Mouse (Mus musculus): ENCODE data around the gene Trp53. TPM values are rescaled to one million over a fixed set of nuclear protein-coding genes. Genes with fewer than 3 reads are reported as not detected.

Trp53 gene
- total and polyA plus RNA-seq, 3 experiments, result 57.4 to 228 (median 175) TPM

- no peak for DNase-seq (ENCODE audit: low spot score)
- peaks cover 7% of the 10 kb centered on the region for H3K27me3 ChIP-seq (ENCODE audit: insufficient read depth, low read length)
- ATAC-seq (ENCODE audit: extremely low read depth, insufficient number of reproducible peaks, low FRiP score, poor library complexity, severe bottlenecking), result no peak
- H3K4me3 ChIP-seq (ENCODE audit: low read depth, low read length), result no peak overlapping the region
- TF ChIP-seq POLR2AphosphoS5 (IDR thresholded peaks at IDR 0.05; ENCODE audit: insufficient replicate concordance, low read depth, low read length) (no peak), GATA2 (IDR thresholded peaks at IDR 0.05; ENCODE audit: borderline replicate concordance, low read depth, low read length) (no peak), CTCF (IDR thresholded peaks at IDR 0.05; ENCODE audit: low read depth, low read length) (no peak), GATA1 (IDR thresholded peaks at IDR 0.05; ENCODE audit: borderline replicate concordance, low read length) (no peak), TAL1 (conservative IDR thresholded peaks at IDR 0.05; ENCODE audit: low read depth, low read length) (no peak)
- peaks cover 21% of the 10 kb centered on the region for H3K4me1 ChIP-seq (ENCODE audit: insufficient read depth, low read depth, low read length)
- peaks cover 69% of the 10 kb centered on the region for H3K36me3 ChIP-seq (replicated peaks)
- H3K9me3 ChIP-seq (replicated peaks), result no peaks in the 10 kb centered on the region
These were observed 19.0 kb upstream of the Trp53 start for GRCm38 (mm10) chr11:69560896-69561854.

- DNase-seq (ENCODE audit: low spot score), result no peak
- Histone ChIP-seq H3K4me1 (ENCODE audit: insufficient read depth, low read depth, low read length) (peaks cover 23% of the 10 kb centered on the region), H3K27me3 (ENCODE audit: insufficient read depth, low read length) (no peaks in the 10 kb centered on the region), H3K36me3 (replicated peaks) (peaks cover 91% of the 10 kb centered on the region), H3K9me3 (replicated peaks) (no peaks in the 10 kb centered on the region), H3K4me3 (ENCODE audit: low read depth, low read length) (no peak overlapping the region)
- no peak for ATAC-seq (ENCODE audit: extremely low read depth, insufficient number of reproducible peaks, low FRiP score, poor library complexity, severe bottlenecking)
- TF ChIP-seq CTCF (IDR thresholded peaks at IDR 0.05; ENCODE audit: low read depth, low read length) (no peak), TAL1 (conservative IDR thresholded peaks at IDR 0.05; ENCODE audit: low read depth, low read length) (no peak), POLR2AphosphoS5 (IDR thresholded peaks at IDR 0.05; ENCODE audit: insufficient replicate concordance, low read depth, low read length) (no peak), GATA1 (IDR thresholded peaks at IDR 0.05; ENCODE audit: borderline replicate concordance, low read length) (no peak), GATA2 (IDR thresholded peaks at IDR 0.05; ENCODE audit: borderline replicate concordance, low read depth, low read length) (no peak)
These were observed 16.8 kb upstream of the Trp53 start for GRCm38 (mm10) chr11:69563373-69563772.

GRCm38 (mm10) chr11:69564391-69564790 is 15.8 kb upstream of the Trp53 start:
- Histone ChIP-seq H3K9me3 (replicated peaks) (no peaks in the 10 kb centered on the region), H3K4me3 (ENCODE audit: low read depth, low read length) (no peak overlapping the region), H3K27me3 (ENCODE audit: insufficient read depth, low read length) (no peaks in the 10 kb centered on the region), H3K36me3 (replicated peaks) (peaks cover 97% of the 10 kb centered on the region), H3K4me1 (ENCODE audit: insufficient read depth, low read depth, low read length) (peaks cover 18% of the 10 kb centered on the region)
- TF ChIP-seq GATA1 (IDR thresholded peaks at IDR 0.05; ENCODE audit: borderline replicate concordance, low read length) (no peak), GATA2 (IDR thresholded peaks at IDR 0.05; ENCODE audit: borderline replicate concordance, low read depth, low read length) (no peak), POLR2AphosphoS5 (IDR thresholded peaks at IDR 0.05; ENCODE audit: insufficient replicate concordance, low read depth, low read length) (no peak), CTCF (IDR thresholded peaks at IDR 0.05; ENCODE audit: low read depth, low read length) (no peak), TAL1 (conservative IDR thresholded peaks at IDR 0.05; ENCODE audit: low read depth, low read length) (no peak)
- DNase-seq (ENCODE audit: low spot score) (no peak), ATAC-seq (ENCODE audit: extremely low read depth, insufficient number of reproducible peaks, low FRiP score, poor library complexity, severe bottlenecking) (no peak)

- H3K27me3 ChIP-seq (ENCODE audit: insufficient read depth, low read length), result no peaks in the 10 kb centered on the region
- DNase-seq (ENCODE audit: low spot score), result no peak
These were observed 15.0 kb upstream of the Trp53 start for GRCm38 (mm10) chr11:69565131-69565530.

GRCm38 (mm10) chr11:69575220-69575619 is 4.9 kb upstream of the Trp53 start:
- TF ChIP-seq CTCF (IDR thresholded peaks at IDR 0.05; ENCODE audit: low read depth, low read length), result peak; percentile 55
- TF ChIP-seq GATA1 (IDR thresholded peaks at IDR 0.05; ENCODE audit: borderline replicate concordance, low read length), result no peak
- Histone ChIP-seq H3K36me3 (replicated peaks) (peaks cover 77% of the 10 kb centered on the region), H3K4me3 (ENCODE audit: low read depth, low read length) (no peak overlapping the region; the same call in 1 of the 2 replicates), H3K4me1 (ENCODE audit: insufficient read depth, low read depth, low read length) (peaks cover 80% of the 10 kb centered on the region), H3K9me3 (replicated peaks) (no peaks in the 10 kb centered on the region), H3K27me3 (ENCODE audit: insufficient read depth, low read length) (no peaks in the 10 kb centered on the region)
- no peak for ATAC-seq (ENCODE audit: extremely low read depth, insufficient number of reproducible peaks, low FRiP score, poor library complexity, severe bottlenecking)
- no peak for DNase-seq (ENCODE audit: low spot score)

More at GRCm38 (mm10) chr11:69565131-69565530, 15.0 kb upstream of the Trp53 start:
- H3K4me3 ChIP-seq (ENCODE audit: low read depth, low read length), result no peak overlapping the region
- H3K4me1 ChIP-seq (ENCODE audit: insufficient read depth, low read depth, low read length), result peaks cover 17% of the 10 kb centered on the region
- no peak for TF ChIP-seq CTCF (IDR thresholded peaks at IDR 0.05; ENCODE audit: low read depth, low read length)
- TF ChIP-seq TAL1 (conservative IDR thresholded peaks at IDR 0.05; ENCODE audit: low read depth, low read length), result no peak
- no peak for TF ChIP-seq GATA1 (IDR thresholded peaks at IDR 0.05; ENCODE audit: borderline replicate concordance, low read length)
- TF ChIP-seq GATA2 (IDR thresholded peaks at IDR 0.05; ENCODE audit: borderline replicate concordance, low read depth, low read length), result no peak
- no peak for TF ChIP-seq POLR2AphosphoS5 (IDR thresholded peaks at IDR 0.05; ENCODE audit: insufficient replicate concordance, low read depth, low read length)
- peaks cover 97% of the 10 kb centered on the region for H3K36me3 ChIP-seq (replicated peaks)
- no peak for ATAC-seq (ENCODE audit: extremely low read depth, insufficient number of reproducible peaks, low FRiP score, poor library complexity, severe bottlenecking)
- no peaks in the 10 kb centered on the region for H3K9me3 ChIP-seq (replicated peaks)

- peaks cover 66% of the 10 kb centered on the region for H3K36me3 ChIP-seq (replicated peaks)
- DNase-seq (ENCODE audit: low spot score) (no peak), ATAC-seq (ENCODE audit: extremely low read depth, insufficient number of reproducible peaks, low FRiP score, poor library complexity, severe bottlenecking) (no peak)
- peaks cover 69% of the 10 kb centered on the region for H3K4me1 ChIP-seq (ENCODE audit: insufficient read depth, low read depth, low read length)
- H3K4me3 ChIP-seq (ENCODE audit: low read depth, low read length), result peak overlapping the region; percentile 46; the same call in 1 of the 2 replicates
- TF ChIP-seq POLR2AphosphoS5 (IDR thresholded peaks at IDR 0.05; ENCODE audit: insufficient replicate concordance, low read depth, low read length) (no peak), TAL1 (conservative IDR thresholded peaks at IDR 0.05; ENCODE audit: low read depth, low read length) (peak; percentile 62)
- no peaks in the 10 kb centered on the region for H3K27me3 ChIP-seq (ENCODE audit: insufficient read depth, low read length)
- no peaks in the 10 kb centered on the region for H3K9me3 ChIP-seq (replicated peaks)
These were observed 3.9 kb upstream of the Trp53 start for GRCm38 (mm10) chr11:69576307-69576706.
